Mouse (Mus musculus): ENCODE results near the gene Gimap5. TPM values are rescaled to one million over a fixed set of nuclear protein-coding genes. Genes with fewer than 3 reads are reported as not detected.
A peak's percentile ranks its signal among the peaks of the same experiment; 100 is the strongest.

Gene Gimap5
- polyA plus RNA-seq, 1 experiment from 2014 or later, result 2.0 TPM

DNA sequence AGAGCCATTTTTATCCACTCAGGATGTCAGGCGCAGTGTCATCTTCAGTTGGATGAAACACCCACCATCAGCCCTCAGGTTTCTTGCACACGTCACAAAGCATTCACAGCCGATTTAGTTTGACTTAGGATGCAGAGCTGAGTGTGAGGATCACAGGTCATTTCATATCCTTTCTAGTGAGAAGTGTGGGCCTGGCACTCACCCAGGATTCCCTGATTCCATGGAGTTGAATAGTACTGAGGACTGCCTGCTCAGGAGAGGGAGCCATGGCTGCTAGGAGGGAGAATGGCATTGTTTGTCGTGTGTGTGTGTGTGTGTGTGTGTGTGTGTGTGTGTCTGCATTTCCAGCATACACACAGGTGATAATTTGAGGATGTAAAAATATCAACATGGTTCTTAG, 25.7 kb upstream of the Gimap5 start:
- H3K9ac ChIP-seq, result no peak overlapping the region
- WGBS, result 84% methylated on average over 4 of the region's 4 CpGs
- H3K36me3 ChIP-seq, result no peaks in the 10 kb centered on the region

GRCm38 (mm10) chr6:48723468-48723867, 22.5 kb upstream of the Gimap5 start:
- peaks cover 5% of the 10 kb centered on the region; the same call in 1 of the 2 replicates for H3K4me1 ChIP-seq (replicated peaks)
- H3K27me3 ChIP-seq, result no peaks in the 10 kb centered on the region
- no peak overlapping the region for H3K4me3 ChIP-seq
- H3K4me2 ChIP-seq, result no peak overlapping the region
- H3K27ac ChIP-seq (replicated peaks), result no peak overlapping the region
- no peaks in the 10 kb centered on the region for H3K36me3 ChIP-seq
- no peak overlapping the region for H3K9ac ChIP-seq
- 88% methylated on average over 8 of the region's 8 CpGs for WGBS
- no peaks in the 10 kb centered on the region for H3K9me3 ChIP-seq
- no peak for ATAC-seq (ENCODE audit: low read depth)

More for the DNA sequence above, 25.7 kb upstream of the Gimap5 start:
- Histone ChIP-seq H3K4me3 (no peak overlapping the region), H3K27ac (replicated peaks) (no peak overlapping the region), H3K27me3 (no peaks in the 10 kb centered on the region), H3K4me1 (replicated peaks) (no peaks in the 10 kb centered on the region), H3K4me2 (no peak overlapping the region), H3K9me3 (no peaks in the 10 kb centered on the region)
- ATAC-seq (ENCODE audit: low read depth), result no peak

GRCm38 (mm10) chr6:48725476-48725875, 20.5 kb upstream of the Gimap5 start:
- Histone ChIP-seq H3K4me3 (no peak overlapping the region), H3K4me2 (no peak overlapping the region), H3K27ac (replicated peaks) (no peak overlapping the region), H3K9ac (no peak overlapping the region), H3K27me3 (no peaks in the 10 kb centered on the region), H3K9me3 (no peaks in the 10 kb centered on the region), H3K36me3 (no peaks in the 10 kb centered on the region), H3K4me1 (replicated peaks) (peaks cover 5% of the 10 kb centered on the region; the same call in 1 of the 2 replicates)
- ATAC-seq (ENCODE audit: low read depth), result no peak
- WGBS, result 0% methylated on average over 1 of the region's 1 CpGs

- WGBS, result 89% methylated on average over 5 of the region's 5 CpGs
These were observed 18.2 kb upstream of the Gimap5 start for GRCm38 (mm10) chr6:48727761-48728160.

GRCm38 (mm10) chr6:48732864-48733304, 13.1 kb upstream of the Gimap5 start:
- H3K27ac ChIP-seq (replicated peaks), result no peak overlapping the region
- no peak overlapping the region for H3K9ac ChIP-seq
- H3K4me3 ChIP-seq, result no peak overlapping the region
- H3K9me3 ChIP-seq, result no peaks in the 10 kb centered on the region
- no peaks in the 10 kb centered on the region for H3K36me3 ChIP-seq
- H3K4me2 ChIP-seq, result no peak overlapping the region
- no peak for ATAC-seq (ENCODE audit: low read depth)
- H3K4me1 ChIP-seq (replicated peaks), result no peaks in the 10 kb centered on the region
- no peaks in the 10 kb centered on the region for H3K27me3 ChIP-seq
- 60% methylated on average over 8 of the region's 8 CpGs for WGBS

More at GRCm38 (mm10) chr6:48727761-48728160, 18.2 kb upstream of the Gimap5 start:
- Histone ChIP-seq H3K27me3 (no peaks in the 10 kb centered on the region), H3K4me2 (no peak overlapping the region), H3K9ac (no peak overlapping the region), H3K27ac (replicated peaks) (no peak overlapping the region), H3K4me1 (replicated peaks) (peaks cover 5% of the 10 kb centered on the region; the same call in 1 of the 2 replicates), H3K4me3 (no peak overlapping the region), H3K9me3 (no peaks in the 10 kb centered on the region), H3K36me3 (no peaks in the 10 kb centered on the region)
- no peak for ATAC-seq (ENCODE audit: low read depth)

- H3K36me3 ChIP-seq, result no peaks in the 10 kb centered on the region
- no peak overlapping the region for H3K4me3 ChIP-seq
- H3K4me2 ChIP-seq, result no peak overlapping the region
- no peak overlapping the region for H3K27ac ChIP-seq (replicated peaks)
- 80% methylated on average over 1 of the region's 1 CpGs for WGBS
- no peaks in the 10 kb centered on the region for H3K27me3 ChIP-seq
- H3K4me1 ChIP-seq (replicated peaks), result no peaks in the 10 kb centered on the region
- no peak for ATAC-seq (ENCODE audit: low read depth)
- H3K9ac ChIP-seq, result no peak overlapping the region
- H3K9me3 ChIP-seq, result no peaks in the 10 kb centered on the region
These were observed 12.3 kb upstream of the Gimap5 start for GRCm38 (mm10) chr6:48733660-48734059.

DNA sequence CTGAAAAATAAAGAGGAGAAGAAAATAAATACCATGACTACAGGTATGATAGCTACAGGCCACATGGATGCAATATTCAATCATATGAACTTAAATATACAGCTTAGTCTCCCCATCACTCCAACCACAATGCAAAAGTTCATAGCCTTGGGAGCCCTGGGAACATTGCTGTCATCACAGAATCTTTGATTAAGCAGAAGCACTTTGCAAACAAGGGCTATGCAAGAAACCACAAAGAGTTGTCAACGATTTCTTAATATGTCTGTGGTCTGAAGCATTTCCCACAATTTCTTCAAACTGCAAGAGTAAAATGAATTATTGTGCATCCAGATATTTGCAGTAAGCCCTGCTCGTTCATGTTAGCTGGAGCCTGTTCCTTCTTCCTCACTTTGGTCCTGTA, 8.9 kb upstream of the Gimap5 start:
- H3K4me2 ChIP-seq, result no peak overlapping the region
- peaks cover 3% of the 10 kb centered on the region; the same call in 1 of the 2 replicates for H3K4me1 ChIP-seq (replicated peaks)
- 81% methylated on average over 2 of the region's 2 CpGs for WGBS
- H3K36me3 ChIP-seq, result no peaks in the 10 kb centered on the region
- no peak overlapping the region for H3K9ac ChIP-seq
- ATAC-seq (ENCODE audit: low read depth), result no peak
- peaks cover 20% of the 10 kb centered on the region for H3K27me3 ChIP-seq
- H3K4me3 ChIP-seq, result no peak overlapping the region
- H3K27ac ChIP-seq (replicated peaks), result no peak overlapping the region
- no peaks in the 10 kb centered on the region for H3K9me3 ChIP-seq

DNA sequence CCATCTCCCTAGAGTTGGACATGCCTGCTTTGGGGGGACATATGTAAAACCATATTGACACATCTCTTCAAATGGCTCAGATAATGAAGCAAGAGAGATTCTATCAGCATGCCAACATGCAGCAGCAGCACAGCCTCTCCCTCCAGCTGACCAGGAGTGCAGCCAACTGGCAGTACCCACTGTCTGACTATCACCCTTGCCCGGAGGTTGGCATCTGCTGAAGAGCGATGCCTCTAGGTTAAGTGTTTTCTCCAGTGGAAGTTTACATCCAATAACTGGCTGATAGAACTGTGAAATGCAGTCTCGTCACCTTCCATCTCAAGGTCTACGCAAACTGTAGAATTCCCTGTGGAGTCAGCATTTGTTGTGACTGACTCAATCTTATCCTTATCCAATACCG, 8.3 kb upstream of the Gimap5 start:
- Histone ChIP-seq H3K4me2 (no peak overlapping the region), H3K9me3 (no peaks in the 10 kb centered on the region), H3K4me3 (no peak overlapping the region), H3K27me3 (peaks cover 26% of the 10 kb centered on the region), H3K27ac (replicated peaks) (no peak overlapping the region), H3K4me1 (replicated peaks) (peaks cover 10% of the 10 kb centered on the region), H3K36me3 (no peaks in the 10 kb centered on the region), H3K9ac (no peak overlapping the region)
- ATAC-seq (ENCODE audit: low read depth), result no peak
- 91% methylated on average over 5 of the region's 5 CpGs for WGBS

DNA sequence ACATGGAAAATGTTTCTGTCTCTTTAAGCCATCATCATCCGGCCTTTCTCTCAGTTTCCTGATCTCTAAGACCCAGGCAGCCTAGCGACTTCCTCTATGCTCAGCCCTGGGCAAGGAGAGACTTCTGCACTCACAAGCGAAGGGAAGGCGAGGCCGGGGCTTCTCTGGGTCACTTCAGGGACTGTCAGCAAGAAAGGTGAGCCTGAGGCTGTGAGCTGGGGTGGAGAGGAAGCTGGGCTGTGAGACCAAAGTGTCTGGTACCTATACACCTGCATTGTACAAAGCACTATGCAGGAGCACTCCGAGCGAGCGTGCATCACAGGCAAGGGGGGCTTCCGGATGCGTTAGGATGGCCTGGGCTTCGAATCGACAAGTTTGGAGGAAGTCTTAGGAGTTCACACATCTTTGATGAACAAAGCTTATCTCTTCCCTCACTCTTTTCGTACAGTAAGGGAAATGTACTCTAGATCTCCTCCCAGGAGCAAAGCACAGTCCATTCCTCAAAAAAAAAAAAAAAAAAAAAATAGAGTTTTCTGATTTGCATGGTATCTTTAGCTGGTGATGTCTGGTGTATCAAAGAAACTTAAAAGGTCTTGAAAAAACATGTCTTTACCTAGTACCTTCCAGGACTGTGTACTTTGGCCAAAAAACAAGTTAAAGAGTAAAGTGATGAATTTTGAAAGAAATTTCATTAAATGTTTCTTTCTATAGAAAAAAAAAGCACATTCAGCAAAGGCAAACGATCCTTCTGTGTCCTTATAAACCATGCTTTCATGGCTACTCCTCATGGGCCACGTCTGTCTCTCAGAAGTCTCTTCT, 6.8 kb upstream of the Gimap5 start, which contains the start of gene Gimap1:
Gene Gimap1 (plus strand): TSS at position 94 of the 819 bp plus-strand sequence.
- H3K27ac ChIP-seq (replicated peaks), result no peak within 1 kb of the TSS
- H3K4me2 ChIP-seq, result no peak within 1 kb of the TSS
- H3K4me1 ChIP-seq (replicated peaks), result peaks cover 15% of the 10 kb centered on the region
- no peak within 1 kb of the TSS for H3K4me3 ChIP-seq
- no peaks in the 10 kb centered on the region for H3K36me3 ChIP-seq
- 83% methylated on average over 15 of the region's 15 CpGs for WGBS
- H3K27me3 ChIP-seq, result peaks cover 40% of the 10 kb centered on the region
- no peak for ATAC-seq (ENCODE audit: low read depth)
- peak within 1 kb of the TSS; percentile 22; the same call in 1 of the 2 replicates for H3K9ac ChIP-seq
- H3K9me3 ChIP-seq, result no peaks in the 10 kb centered on the region

GRCm38 (mm10) chr6:48739780-48740055, 6.3 kb upstream of the Gimap5 start:
- ATAC-seq (ENCODE audit: low read depth), result no peak
- Histone ChIP-seq H3K4me1 (replicated peaks) (peaks cover 15% of the 10 kb centered on the region), H3K9me3 (no peaks in the 10 kb centered on the region), H3K36me3 (no peaks in the 10 kb centered on the region), H3K27ac (replicated peaks) (no peak overlapping the region), H3K9ac (no peak overlapping the region), H3K27me3 (peaks cover 45% of the 10 kb centered on the region), H3K4me3 (no peak overlapping the region), H3K4me2 (no peak overlapping the region)
- WGBS, result 92% methylated on average over 3 of the region's 3 CpGs

DNA sequence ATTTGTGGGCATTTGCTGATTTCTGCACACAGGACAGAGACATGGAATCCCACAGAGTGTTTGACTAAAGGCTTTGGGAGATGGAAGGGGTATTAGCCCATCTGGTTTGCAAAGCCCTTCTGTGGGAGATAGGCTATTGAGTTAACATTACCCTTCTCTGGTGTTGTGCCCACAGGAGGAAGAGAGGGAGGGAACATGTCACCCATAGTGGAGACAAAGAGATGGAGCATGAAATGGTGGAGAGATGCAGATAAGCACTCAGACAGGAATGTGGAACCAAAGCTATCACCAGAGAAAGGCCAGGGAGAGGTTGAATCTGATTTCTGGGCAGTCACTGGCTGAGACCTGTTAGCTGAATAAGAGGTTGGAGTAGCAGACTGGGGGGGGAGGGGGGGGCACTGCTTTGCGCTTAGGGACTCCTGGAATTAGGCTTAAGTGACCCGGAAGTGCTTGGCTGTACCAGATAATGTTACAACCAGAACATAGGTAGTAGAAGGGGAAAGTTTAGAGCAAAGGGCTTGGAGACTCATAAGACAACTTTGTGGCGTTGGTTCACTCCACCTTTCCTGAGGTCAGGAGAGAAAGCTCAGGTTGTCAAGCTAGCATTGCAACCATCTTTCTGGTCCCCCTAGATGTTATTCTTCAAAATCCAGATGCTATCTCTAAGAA, 5.4 kb upstream of the Gimap5 start:
- Histone ChIP-seq H3K27ac (replicated peaks) (no peak overlapping the region), H3K9ac (no peak overlapping the region), H3K36me3 (no peaks in the 10 kb centered on the region), H3K4me2 (no peak overlapping the region), H3K4me1 (replicated peaks) (peaks cover 15% of the 10 kb centered on the region), H3K4me3 (no peak overlapping the region), H3K27me3 (peaks cover 51% of the 10 kb centered on the region), H3K9me3 (no peaks in the 10 kb centered on the region)
- no peak for ATAC-seq (ENCODE audit: low read depth)
- 83% methylated on average over 3 of the region's 3 CpGs for WGBS

GRCm38 (mm10) chr6:48741273-48741672, 4.7 kb upstream of the Gimap5 start:
- 20% methylated on average over 3 of the region's 3 CpGs for WGBS

More at GRCm38 (mm10) chr6:48741273-48741672, 4.7 kb upstream of the Gimap5 start:
- peaks cover 15% of the 10 kb centered on the region for H3K4me1 ChIP-seq (replicated peaks)
- no peak for ATAC-seq (ENCODE audit: low read depth)
- H3K27me3 ChIP-seq, result peaks cover 52% of the 10 kb centered on the region
- H3K9ac ChIP-seq, result no peak overlapping the region
- H3K4me2 ChIP-seq, result no peak overlapping the region
- H3K9me3 ChIP-seq, result no peaks in the 10 kb centered on the region
- no peak overlapping the region for H3K4me3 ChIP-seq
- H3K36me3 ChIP-seq, result no peaks in the 10 kb centered on the region
- H3K27ac ChIP-seq (replicated peaks), result no peak overlapping the region

All from neural tube, embryonic 13.5 days (tissue).